Mouse (Mus musculus) kidney, embryonic 16.5 days (tissue): Measurements from ENCODE around the gene Gm9507. TPM values are rescaled to one million over a fixed set of nuclear protein-coding genes. Genes with fewer than 3 reads are reported as not detected.
"Not testable (repeated sequence)": the region's sequence is repeated elsewhere in the genome, so short reads cannot be mapped to it uniquely, and the experiment has no call there.

Source experiments
- ATAC-seq: fragments of 200-750 bp; cut with Nextera tagmentation; 2 replicates; pipeline ENCODE4 v1.8.0; 2017; ENCODE audit warnings: moderate TSS enrichment; ENCODE audit not compliant: low FRiP score, low TSS enrichment
- H3K27ac ChIP-seq: fragments of 300-500 bp; sonication (generic); 2 replicates; pipeline ENCODE4 v1.5.1; 2014; ENCODE audit warnings: low read length
- H3K27me3 ChIP-seq: fragments of 300-500 bp; sonication (generic); 2 replicates; pipeline ENCODE4 v1.6.1; 2014; ENCODE audit warnings: low read length, control low read depth, mixed read lengths; ENCODE audit not compliant: insufficient read depth
- H3K36me3 ChIP-seq: fragments of 300-500 bp; sonication (generic); 2 replicates; pipeline ENCODE4 v1.6.1; 2014; ENCODE audit warnings: low read length, control low read depth, mixed read lengths; ENCODE audit not compliant: insufficient read depth
- H3K4me1 ChIP-seq: fragments of 300-500 bp; sonication (generic); 2 replicates; pipeline ENCODE4 v1.6.1; 2014; ENCODE audit warnings: low read length, control low read depth, mixed read lengths; ENCODE audit not compliant: insufficient read depth
- H3K4me2 ChIP-seq: fragments of 300-500 bp; sonication (generic); replicated peaks from 2 replicates; pipeline ENCODE4 v1.6.1; 2014; ENCODE audit warnings: low read depth, low read length
- H3K4me3 ChIP-seq: fragments of 300-500 bp; sonication (generic); 2 replicates; pipeline ENCODE4 v1.5.1; 2014; ENCODE audit warnings: mild to moderate bottlenecking, low read length
- H3K9ac ChIP-seq: fragments of 300-500 bp; sonication (generic); replicated peaks from 2 replicates; pipeline ENCODE4 v1.6.1; 2014; ENCODE audit warnings: low read length
- H3K9me3 ChIP-seq: fragments of 300-500 bp; sonication (generic); 2 replicates; pipeline ENCODE4 v1.6.1; 2016; ENCODE audit warnings: low read length, control low read depth
- WGBS: fragments of 180-500 bp; shearing (Covaris S2); extraction: QIAGEN DNeasy Blood & Tissue Kit; methylation state at CpG from one replicate; pipeline ENCODE4 v1.1.7; 2014; 5-methylcytosine and 5-hydroxymethylcytosine counted together
- polyA plus RNA-seq: library from polyadenylated mRNA; unstranded; fragments of >200 nt; fragmentation: Nextera tagmentation; extraction: Ambion mirVana; gene quantifications from 2 replicates; pipeline ENCODE4 v1.2.1, GENCODE M21; 2015

Gene Gm9507
- polyA plus RNA-seq, 1 experiment from 2014 or later: not detected

- not testable (repeated sequence) for ATAC-seq, H3K36me3 ChIP-seq, H3K9ac ChIP-seq, H3K9me3 ChIP-seq, H3K4me1 ChIP-seq, H3K27ac ChIP-seq, H3K4me2 ChIP-seq, H3K4me3 ChIP-seq, H3K27me3 ChIP-seq
- WGBS: 75% methylated on average over 1 of the region's 1 CpGs
Measured at GRCm38 (mm10) chr10:77782442-77782841, 29.2 kb downstream of the Gm9507 start, which contains the start of gene Gm3250. Gene Gm3250, minus strand, starts transcription at chr10:77782542.

- not testable (repeated sequence) for H3K9me3 ChIP-seq, H3K9ac ChIP-seq, H3K36me3 ChIP-seq, H3K4me3 ChIP-seq, H3K27me3 ChIP-seq, H3K4me1 ChIP-seq, H3K4me2 ChIP-seq, ATAC-seq, H3K27ac ChIP-seq
- 100% methylated on average over 1 of the region's 1 CpGs for WGBS
Measured at GRCm38 (mm10) chr10:77776844-77777243, 34.8 kb downstream of the Gm9507 start, which contains the start of gene Gm7138. Gene Gm7138, minus strand, starts transcription at chr10:77776944.

GRCm38 (mm10) chr10:77772142-77772541, 39.5 kb downstream of the Gm9507 start:
- not testable (repeated sequence) for H3K27me3 ChIP-seq, H3K9ac ChIP-seq, ATAC-seq, H3K9me3 ChIP-seq, H3K4me3 ChIP-seq, H3K36me3 ChIP-seq, H3K4me2 ChIP-seq, H3K4me1 ChIP-seq, H3K27ac ChIP-seq
- 75% methylated on average over 1 of the region's 3 CpGs for WGBS

- H3K4me3 ChIP-seq, H3K27ac ChIP-seq, ATAC-seq, H3K9me3 ChIP-seq, H3K27me3 ChIP-seq, H3K9ac ChIP-seq, H3K4me1 ChIP-seq, H3K4me2 ChIP-seq, H3K36me3 ChIP-seq: not testable (repeated sequence)
- no CpG with 5 or more reads among the region's 1 CpGs for WGBS
Measured at GRCm38 (mm10) chr10:77771225-77771624, 40.4 kb downstream of the Gm9507 start, which contains the start of gene Gm3238. Gene Gm3238, minus strand, starts transcription at chr10:77771325.

GRCm38 (mm10) chr10:77769727-77770126, 41.9 kb downstream of the Gm9507 start:
- ATAC-seq: no peak
- Histone ChIP-seq H3K27ac (no peak overlapping the region), H3K9ac (no peak overlapping the region)

More at GRCm38 (mm10) chr10:77769727-77770126, 41.9 kb downstream of the Gm9507 start:
- Histone ChIP-seq H3K36me3 (no peaks in the 10 kb centered on the region), H3K4me1 (no peaks in the 10 kb centered on the region), H3K4me2 (no peak overlapping the region), H3K4me3 (no peak overlapping the region), H3K9me3 (no peaks in the 10 kb centered on the region), H3K27me3 (no peaks in the 10 kb centered on the region)
- whole genome bisulfite sequencing: 62% methylated on average over 1 of the region's 1 CpGs

Other genes starting within 250 kb of the Gm9507 start
- 194 and 206 TPM in 2 replicates for gene Pttg1ip, start 230.1 kb downstream of the Gm9507 start, polyA plus RNA-seq
- 365 and 369 TPM in 2 replicates for gene Sumo3, start 205.7 kb downstream of the Gm9507 start, polyA plus RNA-seq
- gene Gm49325, start 205.6 kb downstream of the Gm9507 start, polyA plus RNA-seq: 2.2 TPM in 1 of 2 replicates, not detected in the other
- 78.8 and 90.2 TPM in 2 replicates for gene Ube2g2, start 189.6 kb downstream of the Gm9507 start, polyA plus RNA-seq
- 0.26 and 0.71 TPM in 2 replicates for gene Tspear, start 125.3 kb downstream of the Gm9507 start, polyA plus RNA-seq
- not detected in 2 replicates for gene Gm19402, start 121.1 kb downstream of the Gm9507 start, polyA plus RNA-seq
- not detected in 2 replicates for gene Gm9508, start 114.6 kb downstream of the Gm9507 start, polyA plus RNA-seq
- gene Gm10272, start 105.2 kb downstream of the Gm9507 start, polyA plus RNA-seq: not detected in 2 replicates
- not detected in 2 replicates for gene Gm10024, start 100.4 kb downstream of the Gm9507 start, polyA plus RNA-seq
- not detected in 2 replicates for gene Gm10142, start 96.0 kb downstream of the Gm9507 start, polyA plus RNA-seq
- gene Krtap12-1, start 91.2 kb downstream of the Gm9507 start, polyA plus RNA-seq: not detected in 2 replicates
- not detected in 2 replicates for gene Gm10100, start 85.4 kb downstream of the Gm9507 start, polyA plus RNA-seq
- gene Gm18596, start 69.2 kb downstream of the Gm9507 start, polyA plus RNA-seq: not detected in 2 replicates
- not detected in 2 replicates for gene Gm9736, start 60.5 kb downstream of the Gm9507 start, polyA plus RNA-seq
- gene Gm3233, start 52.2 kb downstream of the Gm9507 start, polyA plus RNA-seq: not detected in 2 replicates
- not detected in 2 replicates for gene Gm3238, start 40.5 kb downstream of the Gm9507 start, polyA plus RNA-seq
- gene Gm7138, start 34.9 kb downstream of the Gm9507 start, polyA plus RNA-seq: not detected in 2 replicates
- gene Gm3250, start 29.3 kb downstream of the Gm9507 start, polyA plus RNA-seq: not detected in 2 replicates
- gene Gm7137, start 23.6 kb downstream of the Gm9507 start, polyA plus RNA-seq: not detected in 2 replicates
- gene Gm9639, start 16.8 kb downstream of the Gm9507 start, polyA plus RNA-seq: not detected in 2 replicates
- not detected in 2 replicates for gene Gm19668, start 12.7 kb downstream of the Gm9507 start, polyA plus RNA-seq
- not detected in 2 replicates for gene Gm2696, start 2.8 kb upstream of the Gm9507 start, polyA plus RNA-seq
- not detected in 2 replicates for gene Krtap10-4, start 15.3 kb upstream of the Gm9507 start, polyA plus RNA-seq
- gene Krtap10-10, start 24.1 kb upstream of the Gm9507 start, polyA plus RNA-seq: not detected in 2 replicates
- gene Gm36176, start 35.0 kb upstream of the Gm9507 start, polyA plus RNA-seq: not detected in 2 replicates
- not detected in 2 replicates for gene Gm10318, start 41.0 kb upstream of the Gm9507 start, polyA plus RNA-seq
- not detected in 2 replicates for gene Gm3285, start 50.1 kb upstream of the Gm9507 start, polyA plus RNA-seq
- gene Lrrc3, start 90.7 kb upstream of the Gm9507 start, polyA plus RNA-seq: 4.6 and 4.9 TPM in 2 replicates
- 0.59 and 0.95 TPM in 2 replicates for gene Trpm2, start 158.7 kb upstream of the Gm9507 start, polyA plus RNA-seq
- gene 1810043G02Rik, start 166.7 kb upstream of the Gm9507 start, polyA plus RNA-seq: 33.9 and 34.2 TPM in 2 replicates
- gene Pfkl, start 198.2 kb upstream of the Gm9507 start, polyA plus RNA-seq: 190 and 194 TPM in 2 replicates
- gene Dnmt3l, start 230.1 kb upstream of the Gm9507 start, polyA plus RNA-seq: 0.49 and 1.2 TPM in 2 replicates
- 1.7 and 2.1 TPM in 2 replicates for gene Aire, start 231.8 kb upstream of the Gm9507 start, polyA plus RNA-seq